Mouse (Mus musculus): ENCODE data around the gene Gabrb1. TPM values are rescaled to one million over a fixed set of nuclear protein-coding genes. Genes with fewer than 3 reads are reported as not detected.

The Gabrb1 gene
- polyA plus RNA-seq, 1 experiment from 2014 or later, result 0.26 TPM

Other genes with a start within 250 kb of the Gabrb1 start
- 0.33 and 0.50 TPM in 2 replicates for gene Cox7b2, start 109.9 kb upstream of the Gabrb1 start, polyA plus RNA-seq (2015; fragmentation: Nextera tagmentation; extraction: Ambion mirVana)
- gene Gabra4, start 195 bp downstream of the Gabrb1 start, polyA plus RNA-seq (2015; fragmentation: Nextera tagmentation; extraction: Ambion mirVana), result 1.9 and 2.9 TPM in 2 replicates

All from lung, embryonic 15.5 days (tissue).